Mouse (Mus musculus) intestine, embryonic 16.5 days (tissue): ENCODE data around the gene Itpr2. TPM values are rescaled to one million over a fixed set of nuclear protein-coding genes. Genes with fewer than 3 reads are reported as not detected.
A peak's percentile ranks its signal among the peaks of the same experiment; 100 is the strongest.

Experiments
- ATAC-seq: fragments of 200-750 bp; cut with Nextera tagmentation; 2 replicates; pipeline ENCODE4 v1.8.0; 2017; ENCODE audit warnings: moderate TSS enrichment, moderate library complexity
- H3K27ac ChIP-seq: fragments of 300-500 bp; sonication (generic); 2 replicates; pipeline ENCODE4 v1.5.1; 2014; ENCODE audit warnings: mild to moderate bottlenecking, low read length
- H3K27me3 ChIP-seq: fragments of 300-500 bp; sonication (generic); replicated peaks from 2 replicates; pipeline ENCODE4 v1.6.1; 2014; ENCODE audit warnings: low read length, control low read depth, mixed read lengths; ENCODE audit not compliant: control insufficient read depth, insufficient read depth
- H3K36me3 ChIP-seq: fragments of 300-500 bp; sonication (generic); 2 replicates; pipeline ENCODE4 v1.6.1; 2014; ENCODE audit warnings: low read length, control low read depth; ENCODE audit not compliant: control insufficient read depth, insufficient read depth
- H3K4me1 ChIP-seq: fragments of 300-500 bp; sonication (generic); 2 replicates; pipeline ENCODE4 v1.6.1; 2014; ENCODE audit warnings: low read length, control low read depth, mixed read lengths; ENCODE audit not compliant: control insufficient read depth, insufficient read depth
- H3K4me2 ChIP-seq: fragments of 300-500 bp; sonication (generic); 2 replicates; pipeline ENCODE4 v1.6.1; 2014; ENCODE audit warnings: low read depth, low read length, control low read depth
- H3K4me3 ChIP-seq: fragments of 300-500 bp; sonication (generic); 2 replicates; pipeline ENCODE4 v1.5.1; 2014; ENCODE audit warnings: mild to moderate bottlenecking, low read length
- H3K9ac ChIP-seq: fragments of 300-500 bp; sonication (generic); 2 replicates; pipeline ENCODE4 v1.6.1; 2014; ENCODE audit warnings: low read depth, low read length
- H3K9me3 ChIP-seq: fragments of 300-500 bp; sonication (generic); 2 replicates; pipeline ENCODE4 v1.6.1; 2016; ENCODE audit warnings: low read length, control low read depth; ENCODE audit not compliant: control insufficient read depth
- WGBS: fragments of 180-500 bp; shearing (Covaris S2); extraction: QIAGEN DNeasy Blood & Tissue Kit; methylation state at CpG from one replicate; pipeline ENCODE4 v1.1.7; 2014; 5-methylcytosine and 5-hydroxymethylcytosine counted together
- polyA plus RNA-seq: library from polyadenylated mRNA; unstranded; fragments of >200 nt; fragmentation: Nextera tagmentation; extraction: Ambion mirVana; gene quantifications from 2 replicates; pipeline ENCODE4 v1.2.1, GENCODE M21; 2015

The Itpr2 gene
- polyA plus RNA-seq, 1 experiment from 2014 or later: 7.5 TPM

- no peaks in the 10 kb centered on the region for H3K27me3 ChIP-seq
- no peak overlapping the region for H3K4me3 ChIP-seq
- no peak overlapping the region for H3K4me2 ChIP-seq
- H3K4me1 ChIP-seq: no peaks in the 10 kb centered on the region
- no peak for ATAC-seq
- WGBS: 75% methylated on average over 2 of the region's 2 CpGs
- no peaks in the 10 kb centered on the region for H3K36me3 ChIP-seq
- no peak overlapping the region for H3K9ac ChIP-seq
- H3K9me3 ChIP-seq: no peaks in the 10 kb centered on the region
- H3K27ac ChIP-seq: no peak overlapping the region
Measured at GRCm38 (mm10) chr6:146215302-146215701, 286.7 kb downstream of the Itpr2 start.

- no peak overlapping the region for H3K9ac ChIP-seq
- H3K4me3 ChIP-seq: no peak overlapping the region
- WGBS: 92% methylated on average over 3 of the region's 3 CpGs
- H3K9me3 ChIP-seq: no peaks in the 10 kb centered on the region
- H3K4me1 ChIP-seq: no peaks in the 10 kb centered on the region
- no peaks in the 10 kb centered on the region for H3K27me3 ChIP-seq
- ATAC-seq: no peak
- H3K36me3 ChIP-seq: no peaks in the 10 kb centered on the region
- no peak overlapping the region for H3K27ac ChIP-seq
- no peak overlapping the region for H3K4me2 ChIP-seq
Measured at GRCm38 (mm10) chr6:146212339-146212738, 289.7 kb downstream of the Itpr2 start.

GRCm38 (mm10) chr6:146211233-146211632 is 290.8 kb downstream of the Itpr2 start:
- Histone ChIP-seq H3K4me1 (no peaks in the 10 kb centered on the region), H3K4me2 (no peak overlapping the region), H3K36me3 (no peaks in the 10 kb centered on the region), H3K9me3 (no peaks in the 10 kb centered on the region), H3K9ac (no peak overlapping the region), H3K4me3 (no peak overlapping the region), H3K27ac (no peak overlapping the region), H3K27me3 (no peaks in the 10 kb centered on the region)
- ATAC-seq: no peak
- 77% methylated on average over 6 of the region's 6 CpGs for WGBS

- Histone ChIP-seq H3K27ac (no peak overlapping the region), H3K4me3 (no peak overlapping the region), H3K36me3 (no peaks in the 10 kb centered on the region), H3K4me2 (no peak overlapping the region), H3K27me3 (no peaks in the 10 kb centered on the region), H3K4me1 (no peaks in the 10 kb centered on the region), H3K9ac (no peak overlapping the region), H3K9me3 (no peaks in the 10 kb centered on the region)
- ATAC-seq: no peak
- WGBS: 53% methylated on average over 6 of the region's 6 CpGs
Measured at GRCm38 (mm10) chr6:146208983-146209382, 293.0 kb downstream of the Itpr2 start.

- 0 out of 2 replicates have a peak, but pooled peaks have one; percentile 36 for ATAC-seq
- 71% methylated on average over 10 of the region's 10 CpGs for WGBS
- Histone ChIP-seq H3K9me3 (no peaks in the 10 kb centered on the region), H3K36me3 (no peaks in the 10 kb centered on the region), H3K27ac (no peak overlapping the region; the same call in 1 of the 2 replicates), H3K9ac (no peak overlapping the region), H3K27me3 (no peaks in the 10 kb centered on the region), H3K4me1 (no peaks in the 10 kb centered on the region), H3K4me2 (no peak overlapping the region), H3K4me3 (no peak overlapping the region)
Measured at GRCm38 (mm10) chr6:146207204-146207959, 294.6 kb downstream of the Itpr2 start.

- H3K27me3 ChIP-seq: no peaks in the 10 kb centered on the region
- no peak overlapping the region for H3K27ac ChIP-seq
- 70% methylated on average over 2 of the region's 2 CpGs for WGBS
- no peak overlapping the region for H3K4me3 ChIP-seq
- no peaks in the 10 kb centered on the region for H3K9me3 ChIP-seq
- no peak overlapping the region for H3K9ac ChIP-seq
- no peaks in the 10 kb centered on the region for H3K4me1 ChIP-seq
- H3K4me2 ChIP-seq: no peak overlapping the region
- ATAC-seq: no peak
- H3K36me3 ChIP-seq: no peaks in the 10 kb centered on the region
Measured at GRCm38 (mm10) chr6:146205136-146205535, 296.9 kb downstream of the Itpr2 start.

- 66% methylated on average over 4 of the region's 4 CpGs for WGBS
- Histone ChIP-seq H3K9ac (no peak overlapping the region), H3K36me3 (no peaks in the 10 kb centered on the region), H3K4me2 (no peak overlapping the region), H3K27me3 (no peaks in the 10 kb centered on the region), H3K9me3 (no peaks in the 10 kb centered on the region), H3K27ac (no peak overlapping the region), H3K4me1 (no peaks in the 10 kb centered on the region), H3K4me3 (no peak overlapping the region)
- ATAC-seq: no peak
Measured at GRCm38 (mm10) chr6:146204470-146204869, 297.6 kb downstream of the Itpr2 start.

GRCm38 (mm10) chr6:146197868-146198379 is 304.1 kb downstream of the Itpr2 start:
- H3K4me3 ChIP-seq: no peak overlapping the region
- WGBS: 94% methylated on average over 7 of the region's 7 CpGs
- no peak overlapping the region for H3K27ac ChIP-seq
- H3K36me3 ChIP-seq: no peaks in the 10 kb centered on the region
- no peak overlapping the region for H3K9ac ChIP-seq
- H3K27me3 ChIP-seq: no peaks in the 10 kb centered on the region
- ATAC-seq: no peak
- no peaks in the 10 kb centered on the region for H3K4me1 ChIP-seq
- H3K4me2 ChIP-seq: no peak overlapping the region
- H3K9me3 ChIP-seq: 0 out of 2 replicates have a peak, but pooled peaks cover 4% of the 10 kb centered on the region

- WGBS: 85% methylated on average over 1 of the region's 1 CpGs
- 0 out of 2 replicates have a peak, but pooled peaks cover 4% of the 10 kb centered on the region for H3K9me3 ChIP-seq
- ATAC-seq: no peak
Measured at GRCm38 (mm10) chr6:146196701-146197100, 305.3 kb downstream of the Itpr2 start.

More at GRCm38 (mm10) chr6:146196701-146197100, 305.3 kb downstream of the Itpr2 start:
- Histone ChIP-seq H3K4me3 (no peak overlapping the region), H3K9ac (no peak overlapping the region), H3K36me3 (no peaks in the 10 kb centered on the region), H3K4me1 (no peaks in the 10 kb centered on the region), H3K4me2 (no peak overlapping the region), H3K27me3 (no peaks in the 10 kb centered on the region), H3K27ac (no peak overlapping the region)
